Comparison of ENCODE assay signal across 9 mouse cellular contexts in genomic region chr2:29216286-29217012, GRCm38 (mm10). TPM values are rescaled to one million over a fixed set of nuclear protein-coding genes. Genes with fewer than 3 reads are reported as not detected.
A peak's percentile ranks its signal among the peaks of the same experiment; 100 is the strongest.
DNase-seq lines count a peak whose midpoint lies in the region; ATAC-seq lines count a peak whose summit lies in the region.
"Had no signal": no experiment of that assay in that cellular context is flagged by ENCODE, and none has a peak within 500 bp of the region (broad histone marks: within the 10 kb centered on the region; RNA-seq: fewer than 3 reads in every experiment).

No protein-coding gene starts in this region.

- no peak overlapping the region for H3K4me3 ChIP-seq in forebrain, embryonic 14.5 days (ENCODE audit: low read depth, low read length)
- H3K4me3 ChIP-seq in forebrain, embryonic 15.5 days = no peak overlapping the region
- H3K4me3 ChIP-seq in neural tube, embryonic 11.5 days (ENCODE audit: low read depth, low read length) = no peak overlapping the region
- H3K4me3 ChIP-seq: stomach, embryonic 15.5 days had no signal

- 54% methylated on average over 8 of the region's 8 CpGs for WGBS in forebrain, embryonic 14.5 days
- 51% methylated on average over 8 of the region's 8 CpGs for WGBS in forebrain, embryonic 15.5 days
- 52% methylated on average over 8 of the region's 8 CpGs for WGBS in neural tube, embryonic 11.5 days

- no peak overlapping the region for H3K27ac ChIP-seq in forebrain, embryonic 14.5 days (ENCODE audit: low read depth, low read length)
- no peak overlapping the region for H3K27ac ChIP-seq in forebrain, embryonic 15.5 days (replicated peaks)
- H3K27ac ChIP-seq in neural tube, embryonic 11.5 days (ENCODE audit: low read depth, low read length) = no peak overlapping the region
- H3K27ac ChIP-seq: stomach, embryonic 15.5 days had no signal

- no peak overlapping the region for H3K9ac ChIP-seq in forebrain, embryonic 14.5 days (ENCODE audit: low read length)
- no peak overlapping the region for H3K9ac ChIP-seq in forebrain, embryonic 15.5 days (replicated peaks)
- H3K9ac ChIP-seq in neural tube, embryonic 11.5 days (ENCODE audit: low read length) = no peak overlapping the region
- H3K9ac ChIP-seq: stomach, embryonic 15.5 days had no signal

- no peaks in the 10 kb centered on the region for H3K4me1 ChIP-seq in forebrain, embryonic 14.5 days (ENCODE audit: control insufficient read depth, insufficient read depth, low read length)
- peaks cover 10% of the 10 kb centered on the region; the same call in 1 of the 2 replicates for H3K4me1 ChIP-seq in forebrain, embryonic 15.5 days
- no peaks in the 10 kb centered on the region for H3K4me1 ChIP-seq in neural tube, embryonic 11.5 days (ENCODE audit: control insufficient read depth, insufficient read depth, low read length)
- H3K4me1 ChIP-seq: stomach, embryonic 15.5 days had no signal

- ATAC-seq in forebrain, embryonic 14.5 days = no peak
- ATAC-seq in forebrain, embryonic 15.5 days (replicated peaks) = no peak
- no peak for ATAC-seq in neural tube, embryonic 11.5 days (ENCODE audit: insufficient read depth, low FRiP score, low TSS enrichment)

- peak; percentile 30 for DNase-seq in forebrain, embryonic 14.5 days (ENCODE audit: low spot score)
- peak; percentile 40 for DNase-seq in neural tube, embryonic 11.5 days (ENCODE audit: low spot score)
- no peak for DNase-seq in neural tube, embryonic 10.5 days (ENCODE audit: extremely low spot score, low spot score)
- DNase-seq in cerebellum, adult 9-10 months = peak; percentile 87
- peak; percentile 63 to 77 for DNase-seq in heart, adult 9 months (ENCODE audit: low spot score in 2 of 2)
- peak; percentile 51 for DNase-seq in lung, postnatal 36 days
- no peak for DNase-seq in right cerebral cortex, postnatal 25 days

- no peaks in the 10 kb centered on the region for H3K36me3 ChIP-seq in forebrain, embryonic 14.5 days (ENCODE audit: control insufficient read depth, insufficient read depth, low read length)
- no peaks in the 10 kb centered on the region for H3K36me3 ChIP-seq in forebrain, embryonic 15.5 days
- no peaks in the 10 kb centered on the region for H3K36me3 ChIP-seq in neural tube, embryonic 11.5 days (ENCODE audit: control insufficient read depth, insufficient read depth, low read length)
- H3K36me3 ChIP-seq: stomach, embryonic 15.5 days had no signal

- H3K9me3 ChIP-seq in forebrain, embryonic 14.5 days (replicated peaks; ENCODE audit: control insufficient read depth, low read length) = no peaks in the 10 kb centered on the region
- H3K9me3 ChIP-seq in forebrain, embryonic 15.5 days = no peaks in the 10 kb centered on the region
- H3K9me3 ChIP-seq in neural tube, embryonic 11.5 days (ENCODE audit: control insufficient read depth, low read length) = no peaks in the 10 kb centered on the region
- H3K9me3 ChIP-seq: stomach, embryonic 15.5 days had no signal

- no peaks in the 10 kb centered on the region for H3K27me3 ChIP-seq in forebrain, embryonic 14.5 days (replicated peaks; ENCODE audit: control insufficient read depth, insufficient read depth, low read length)
- H3K27me3 ChIP-seq in forebrain, embryonic 15.5 days = no peaks in the 10 kb centered on the region
- H3K27me3 ChIP-seq in neural tube, embryonic 11.5 days (ENCODE audit: control insufficient read depth, insufficient read depth, low read length) = no peaks in the 10 kb centered on the region
- H3K27me3 ChIP-seq: stomach, embryonic 15.5 days had no signal

- H3K4me2 ChIP-seq in forebrain, embryonic 14.5 days (ENCODE audit: low read length) = no peak overlapping the region
- no peak overlapping the region for H3K4me2 ChIP-seq in forebrain, embryonic 15.5 days (replicated peaks)
- H3K4me2 ChIP-seq in neural tube, embryonic 11.5 days (ENCODE audit: low read depth) = no peak overlapping the region
- H3K4me2 ChIP-seq: stomach, embryonic 15.5 days had no signal

RNA-seq across cellular contexts. Expression of gene Ntng2, which starts 36.4 kb away (rescaled TPM):
- 6.6 and 8.8 TPM in 2 replicates for polyA plus RNA-seq in forebrain, embryonic 14.5 days (2014; fragmentation: Nextera tagmentation; extraction: Ambion mirVana)
- polyA plus RNA-seq in forebrain, embryonic 15.5 days (2015; fragmentation: Nextera tagmentation; extraction: Ambion mirVana) = 11.7 and 13.5 TPM in 2 replicates
- 3.4 and 3.6 TPM in 2 replicates for polyA plus RNA-seq in neural tube, embryonic 11.5 days (2014; fragmentation: Nextera tagmentation; extraction: Ambion mirVana)

Comparison
In these comparisons a context has a peak if more than half of its experiments do, and no peak if none do; other contexts are left out.
1. DNase-seq: peak in forebrain, embryonic 14.5 days (single experiment), neural tube, embryonic 11.5 days (single experiment), cerebellum, adult 9-10 months (single experiment), heart, adult 9 months (2 of 2) and lung, postnatal 36 days (single experiment); none in neural tube, embryonic 10.5 days (single experiment) and right cerebral cortex, postnatal 25 days (single experiment).